Mouse (Mus musculus) limb, embryonic 15.5 days (tissue): Measurements from ENCODE around the gene Tbc1d7. TPM values are rescaled to one million over a fixed set of nuclear protein-coding genes. Genes with fewer than 3 reads are reported as not detected.

Experiments used
- ATAC-seq: fragments of 200-750 bp; cut with Nextera tagmentation; 2 replicates; pipeline ENCODE4 v1.8.0; 2017; ENCODE audit warnings: low read depth, moderate TSS enrichment; ENCODE audit not compliant: insufficient number of reproducible peaks, low FRiP score, low TSS enrichment
- H3K27ac ChIP-seq: fragments of 300-500 bp; sonication (generic); 2 replicates; pipeline ENCODE4 v1.5.1; 2015; ENCODE audit warnings: moderate library complexity, mild to moderate bottlenecking, inconsistent platforms
- H3K27me3 ChIP-seq: fragments of 300-500 bp; sonication (generic); 2 replicates; pipeline ENCODE4 v1.6.1; 2015; ENCODE audit warnings: inconsistent platforms
- H3K36me3 ChIP-seq: fragments of 300-500 bp; sonication (generic); 2 replicates; pipeline ENCODE4 v1.6.1; 2015; ENCODE audit warnings: inconsistent platforms
- H3K4me1 ChIP-seq: fragments of 300-500 bp; sonication (generic); 2 replicates; pipeline ENCODE4 v1.6.1; 2015; ENCODE audit warnings: inconsistent platforms
- H3K4me2 ChIP-seq: fragments of 300-500 bp; sonication (generic); 2 replicates; pipeline ENCODE4 v1.6.1; 2015; ENCODE audit warnings: mild to moderate bottlenecking, inconsistent platforms
- H3K4me3 ChIP-seq: fragments of 300-500 bp; sonication (generic); 2 replicates; pipeline ENCODE4 v1.5.1; 2015; ENCODE audit warnings: mild to moderate bottlenecking, inconsistent platforms
- H3K9ac ChIP-seq: fragments of 300-500 bp; sonication (generic); 2 replicates; pipeline ENCODE4 v1.6.1; 2015; ENCODE audit warnings: inconsistent platforms
- H3K9me3 ChIP-seq: fragments of 300-500 bp; sonication (generic); 2 replicates; pipeline ENCODE4 v1.6.1; 2016; ENCODE audit warnings: inconsistent platforms
- WGBS: fragments of 180-500 bp; shearing (Covaris S2); methylation state at CpG from one replicate; pipeline ENCODE4 v1.1.7; 2015; 5-methylcytosine and 5-hydroxymethylcytosine counted together
- polyA plus RNA-seq: library from polyadenylated mRNA; unstranded; fragments of >200 nt; fragmentation: Nextera tagmentation; extraction: Ambion mirVana; gene quantifications from 2 replicates; pipeline ENCODE4 v1.2.1, GENCODE M21; 2015

The Tbc1d7 gene
- polyA plus RNA-seq, 1 experiment from 2014 or later = 45.8 TPM

DNA sequence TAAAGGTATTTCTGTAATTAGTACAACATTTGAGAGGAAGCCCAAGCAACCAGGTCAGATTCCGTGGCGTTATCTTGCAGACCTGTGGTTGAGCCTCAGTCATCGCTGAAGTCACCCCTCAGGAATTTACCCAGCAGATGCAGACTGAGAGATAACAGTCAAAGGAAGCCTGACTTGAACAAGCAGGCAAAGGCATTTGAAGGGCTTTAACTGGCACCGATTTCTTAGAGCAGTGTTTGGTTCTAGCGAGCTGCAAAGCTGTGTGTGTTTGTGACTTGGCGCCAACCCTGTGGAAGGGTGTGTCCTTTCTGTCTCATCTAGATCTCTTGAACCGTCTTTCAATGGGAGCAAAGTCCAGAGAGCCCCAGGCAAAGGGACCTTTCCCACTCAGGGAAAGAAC lies 22.0 kb upstream of the Tbc1d7 start:
- Histone ChIP-seq H3K27me3 (no peaks in the 10 kb centered on the region), H3K27ac (no peak overlapping the region)
- no peak for ATAC-seq

DNA sequence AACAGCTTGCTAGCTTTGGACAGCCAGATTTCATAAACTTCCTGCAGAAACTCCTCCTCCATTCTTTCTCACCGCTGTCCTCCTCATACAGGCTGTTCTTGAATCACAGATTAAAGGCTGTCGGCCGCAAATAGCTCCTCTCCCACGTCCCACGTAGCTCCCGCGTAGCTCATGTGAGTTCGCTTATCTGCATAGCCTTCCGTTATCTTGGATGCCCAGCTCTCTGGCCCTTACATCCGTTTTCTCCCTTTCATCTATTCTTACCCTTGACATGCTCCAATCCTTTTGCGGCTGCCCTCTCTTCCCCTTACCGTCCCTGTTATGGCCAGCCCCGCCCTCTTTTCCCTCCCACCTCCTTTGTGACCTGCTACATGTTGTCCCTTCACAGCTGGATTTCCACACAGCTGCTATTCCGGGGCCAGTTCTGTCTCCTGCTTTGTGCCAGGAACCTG lies 20.5 kb upstream of the Tbc1d7 start:
- H3K36me3 ChIP-seq = no peaks in the 10 kb centered on the region
- 14% methylated on average over 14 of the region's 14 CpGs for WGBS
- no peaks in the 10 kb centered on the region for H3K9me3 ChIP-seq
- no peak overlapping the region for H3K27ac ChIP-seq
- H3K4me2 ChIP-seq = peak overlapping the region; percentile 29
- H3K9ac ChIP-seq = no peak overlapping the region
- no peak for ATAC-seq
- peak overlapping the region; percentile 10; the same call in 1 of the 2 replicates for H3K4me3 ChIP-seq
- peaks cover 3% of the 10 kb centered on the region; the same call in 1 of the 2 replicates for H3K4me1 ChIP-seq
- H3K27me3 ChIP-seq = no peaks in the 10 kb centered on the region

More for the DNA sequence above, 22.0 kb upstream of the Tbc1d7 start:
- Histone ChIP-seq H3K4me3 (no peak overlapping the region), H3K4me2 (no peak overlapping the region), H3K9me3 (no peaks in the 10 kb centered on the region), H3K4me1 (peaks cover 3% of the 10 kb centered on the region; the same call in 1 of the 2 replicates), H3K9ac (no peak overlapping the region), H3K36me3 (no peaks in the 10 kb centered on the region)
- 42% methylated on average over 7 of the region's 7 CpGs for WGBS

DNA sequence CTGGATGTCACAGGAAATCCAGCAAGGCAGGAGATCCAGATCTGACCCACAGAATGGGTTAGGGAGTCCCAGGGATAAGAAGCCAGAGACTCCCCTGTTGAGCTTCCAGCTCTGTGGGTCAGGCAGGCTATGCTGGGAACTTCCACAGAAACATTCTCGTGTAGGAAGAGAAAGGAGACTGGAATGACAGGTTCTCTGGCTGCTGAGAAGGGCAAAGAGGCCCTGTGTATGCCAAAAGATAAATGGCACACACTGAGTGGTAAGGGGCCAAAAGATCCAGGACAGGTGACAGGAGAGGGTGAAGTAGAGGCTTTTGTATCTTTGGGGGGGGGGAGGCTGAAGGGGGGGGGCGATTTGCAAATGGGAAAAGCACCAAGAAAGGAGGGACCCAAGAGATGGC lies 20.0 kb upstream of the Tbc1d7 start:
- Histone ChIP-seq H3K27me3 (no peaks in the 10 kb centered on the region), H3K4me1 (peaks cover 3% of the 10 kb centered on the region; the same call in 1 of the 2 replicates), H3K9me3 (no peaks in the 10 kb centered on the region), H3K36me3 (no peaks in the 10 kb centered on the region), H3K27ac (no peak overlapping the region), H3K4me2 (peak overlapping the region; percentile 29; the same call in 1 of the 2 replicates), H3K9ac (no peak overlapping the region), H3K4me3 (0 out of 2 replicates have a peak overlapping the region, but pooled peaks have one; percentile 10)
- ATAC-seq = no peak
- 17% methylated on average over 2 of the region's 2 CpGs for WGBS

DNA sequence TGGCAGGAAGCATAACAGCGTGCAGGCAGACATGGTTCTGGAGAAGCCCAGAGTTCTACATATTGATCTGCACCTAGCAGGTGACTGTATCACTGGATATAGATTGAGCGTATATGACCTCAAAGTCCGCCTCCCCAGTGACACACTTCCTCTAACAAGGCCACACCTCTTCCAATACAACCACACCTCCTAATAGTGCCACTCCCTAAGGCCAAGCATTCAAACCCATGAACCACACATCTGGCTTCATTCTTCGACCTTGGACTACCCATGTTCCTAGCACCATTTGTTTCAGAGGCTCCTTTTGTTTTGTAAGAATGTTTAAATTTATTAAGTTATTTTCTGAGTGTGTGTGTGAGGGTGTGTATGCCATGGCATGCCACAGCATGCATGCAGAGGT lies 16.4 kb upstream of the Tbc1d7 start:
- Histone ChIP-seq H3K27ac (no peak overlapping the region), H3K9me3 (no peaks in the 10 kb centered on the region), H3K4me2 (no peak overlapping the region), H3K36me3 (no peaks in the 10 kb centered on the region), H3K9ac (no peak overlapping the region), H3K4me1 (peaks cover 11% of the 10 kb centered on the region), H3K4me3 (no peak overlapping the region), H3K27me3 (no peaks in the 10 kb centered on the region)
- no peak for ATAC-seq
- WGBS = 88% methylated on average over 4 of the region's 4 CpGs

DNA sequence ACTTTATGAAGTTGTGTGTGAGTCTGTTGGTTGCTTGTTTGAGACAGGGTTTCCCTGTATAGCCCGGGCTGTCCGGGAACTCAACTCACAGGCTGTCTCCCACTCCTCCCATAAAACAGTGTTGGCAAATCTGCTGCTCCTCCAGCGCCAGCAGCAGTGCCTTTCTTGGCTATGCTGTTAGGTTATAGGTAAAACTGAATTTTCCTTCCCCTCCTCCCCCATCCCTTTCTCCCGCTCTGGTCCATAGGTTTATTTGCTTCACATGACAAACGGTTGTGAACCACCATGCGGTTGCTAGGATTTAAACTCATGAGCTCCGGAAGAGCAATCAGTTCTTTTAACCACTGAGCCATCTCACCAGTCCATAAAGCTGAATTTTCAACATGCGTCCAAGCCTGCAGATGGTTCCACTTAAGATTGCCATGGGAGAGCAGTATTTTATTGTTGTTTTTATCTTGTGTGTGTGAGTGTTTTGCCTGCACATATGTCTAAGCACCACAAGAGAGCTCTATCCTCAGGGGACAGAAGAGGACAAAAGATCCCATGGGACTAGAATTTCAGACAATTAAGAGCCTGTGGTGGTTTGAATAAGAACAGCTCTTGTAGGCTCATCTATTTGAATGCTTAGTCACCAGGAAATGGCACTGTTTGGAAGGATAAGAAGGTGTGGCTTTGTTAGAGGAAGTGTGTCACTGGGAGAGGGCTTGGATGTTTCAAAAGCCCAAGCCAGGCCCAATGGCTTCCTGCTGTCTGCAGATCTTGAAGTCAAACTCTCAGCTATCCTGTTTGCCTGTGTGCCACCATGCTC lies 12.2 kb upstream of the Tbc1d7 start:
- H3K9ac ChIP-seq = no peak overlapping the region
- ATAC-seq = peak; percentile 73; the same call in 1 of the 2 replicates
- peaks cover 14% of the 10 kb centered on the region for H3K4me1 ChIP-seq
- H3K36me3 ChIP-seq = no peaks in the 10 kb centered on the region
- H3K9me3 ChIP-seq = no peaks in the 10 kb centered on the region
- peak overlapping the region; percentile 75 for H3K27ac ChIP-seq
- peak overlapping the region; percentile 37 for H3K4me3 ChIP-seq
- 25% methylated on average over 8 of the region's 8 CpGs for WGBS
- H3K4me2 ChIP-seq = peak overlapping the region; percentile 43
- H3K27me3 ChIP-seq = no peaks in the 10 kb centered on the region

DNA sequence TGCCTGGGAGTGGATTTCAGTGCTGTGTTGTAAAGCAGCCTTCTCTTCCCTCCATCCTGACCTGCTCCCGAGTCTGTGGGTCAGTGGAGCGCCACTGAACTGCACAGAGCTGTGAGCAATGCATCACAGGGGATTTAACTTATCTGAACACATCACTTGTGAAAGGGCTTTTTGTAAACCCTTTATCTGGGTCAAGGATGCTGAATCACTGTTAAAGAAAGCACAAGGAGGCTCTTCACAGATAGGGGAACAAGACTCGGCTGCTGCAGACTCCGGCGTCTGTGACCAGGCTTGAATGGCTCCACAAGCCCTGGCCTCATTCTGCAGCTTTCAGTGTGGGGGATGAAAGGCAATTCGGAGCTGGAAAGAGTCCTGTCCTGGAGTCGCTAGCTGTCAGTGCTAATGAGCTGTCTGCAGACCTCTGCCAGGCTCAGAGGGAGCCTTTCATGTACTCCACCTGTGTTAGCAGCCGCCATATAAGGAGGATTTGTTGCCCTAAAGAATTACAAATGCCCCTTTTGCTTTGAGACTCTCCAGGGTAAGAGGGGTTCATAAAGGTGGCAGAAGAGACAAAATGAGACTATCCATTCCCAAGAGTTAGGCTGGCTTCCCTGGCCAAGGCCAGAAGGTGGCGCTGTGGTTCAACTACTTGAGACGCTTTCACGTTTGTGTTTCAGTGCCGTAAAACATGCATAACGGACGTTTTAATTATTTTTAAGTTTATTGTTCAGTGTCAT lies 11.3 kb upstream of the Tbc1d7 start:
- H3K27me3 ChIP-seq = no peaks in the 10 kb centered on the region
- peak overlapping the region; percentile 37 for H3K4me3 ChIP-seq
- peak overlapping the region; percentile 43 for H3K4me2 ChIP-seq
- no peak overlapping the region; the same call in 1 of the 2 replicates for H3K9ac ChIP-seq
- ATAC-seq = peak; percentile 10; the same call in 1 of the 2 replicates
- no peaks in the 10 kb centered on the region for H3K9me3 ChIP-seq
- peaks cover 14% of the 10 kb centered on the region for H3K4me1 ChIP-seq
- H3K36me3 ChIP-seq = no peaks in the 10 kb centered on the region
- 8% methylated on average over 14 of the region's 14 CpGs for WGBS
- peak overlapping the region; percentile 75 for H3K27ac ChIP-seq

DNA sequence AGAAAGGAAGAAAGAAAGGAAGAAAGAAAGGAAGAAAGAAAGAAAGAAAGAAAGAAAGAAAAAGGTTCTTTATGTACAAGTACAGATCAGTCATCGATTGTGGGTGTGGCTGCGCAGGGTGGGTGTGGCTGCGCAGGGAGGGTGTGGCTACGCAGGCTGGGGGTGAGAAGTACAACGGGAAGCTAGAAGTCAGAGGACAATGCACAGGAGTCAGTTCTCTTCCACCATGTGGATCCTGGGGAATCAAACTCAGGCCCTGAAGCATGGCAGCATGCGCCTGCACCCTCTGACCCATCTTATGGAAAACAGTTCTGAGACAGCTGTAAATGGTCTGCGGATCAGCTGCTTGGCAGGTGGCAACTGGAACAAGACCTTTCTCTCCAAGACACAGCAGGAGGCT lies 9.8 kb upstream of the Tbc1d7 start:
- Histone ChIP-seq H3K9ac (no peak overlapping the region), H3K27me3 (no peaks in the 10 kb centered on the region), H3K9me3 (no peaks in the 10 kb centered on the region), H3K27ac (no peak overlapping the region), H3K4me2 (no peak overlapping the region), H3K4me1 (peaks cover 14% of the 10 kb centered on the region), H3K36me3 (no peaks in the 10 kb centered on the region), H3K4me3 (no peak overlapping the region)
- WGBS = 52% methylated on average over 7 of the region's 7 CpGs
- ATAC-seq = no peak

DNA sequence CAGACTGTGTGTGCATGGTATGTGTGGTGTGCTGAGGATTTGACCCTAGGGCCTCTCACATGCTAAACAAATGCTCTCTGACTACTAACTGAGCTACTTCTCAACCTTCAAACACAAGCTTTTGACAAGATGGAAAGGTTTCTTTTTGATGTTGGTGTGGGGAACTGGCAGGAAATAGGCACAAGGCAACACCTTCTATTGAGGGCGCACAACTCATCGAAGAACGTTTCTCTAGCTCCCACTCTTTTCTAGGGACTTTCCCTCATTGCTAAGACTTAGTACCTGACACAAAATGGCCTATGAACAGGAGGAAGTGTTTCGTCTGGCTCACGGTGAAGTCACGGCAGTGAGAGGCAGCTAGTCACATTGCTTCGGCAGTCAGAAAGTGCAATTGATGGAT lies 6.0 kb upstream of the Tbc1d7 start:
- peaks cover 3% of the 10 kb centered on the region for H3K4me1 ChIP-seq
- no peak overlapping the region for H3K27ac ChIP-seq
- WGBS = 84% methylated on average over 7 of the region's 7 CpGs
- no peak for ATAC-seq
- H3K27me3 ChIP-seq = no peaks in the 10 kb centered on the region
- no peaks in the 10 kb centered on the region for H3K9me3 ChIP-seq
- no peak overlapping the region for H3K9ac ChIP-seq
- H3K4me2 ChIP-seq = no peak overlapping the region
- H3K36me3 ChIP-seq = no peaks in the 10 kb centered on the region
- no peak overlapping the region for H3K4me3 ChIP-seq

DNA sequence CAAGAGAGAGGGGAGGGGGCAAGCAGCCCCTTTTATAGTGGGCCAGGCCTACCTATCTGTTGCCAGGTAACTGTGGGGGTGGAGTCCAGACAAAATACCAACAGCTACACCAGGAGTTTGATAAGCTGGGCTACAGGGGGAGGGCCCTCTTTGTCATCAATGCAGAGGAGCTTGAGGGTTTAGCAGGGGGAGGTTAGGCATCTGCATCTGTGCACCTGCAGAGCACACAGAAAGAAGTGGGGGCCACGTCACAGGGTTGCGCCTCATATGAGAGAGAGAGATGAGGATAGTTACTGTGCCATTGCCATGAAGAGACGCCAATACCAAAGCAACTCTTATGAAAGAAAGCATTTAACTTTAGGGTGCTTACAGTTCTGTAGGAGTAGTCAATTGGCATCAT lies 5.4 kb upstream of the Tbc1d7 start:
- H3K27me3 ChIP-seq = no peaks in the 10 kb centered on the region
- ATAC-seq = no peak
- no peaks in the 10 kb centered on the region for H3K36me3 ChIP-seq
- no peak overlapping the region for H3K9ac ChIP-seq
- H3K4me3 ChIP-seq = no peak overlapping the region
- 93% methylated on average over 3 of the region's 3 CpGs for WGBS
- H3K4me2 ChIP-seq = no peak overlapping the region
- H3K27ac ChIP-seq = no peak overlapping the region
- peaks cover 7% of the 10 kb centered on the region for H3K4me1 ChIP-seq
- no peaks in the 10 kb centered on the region for H3K9me3 ChIP-seq

DNA sequence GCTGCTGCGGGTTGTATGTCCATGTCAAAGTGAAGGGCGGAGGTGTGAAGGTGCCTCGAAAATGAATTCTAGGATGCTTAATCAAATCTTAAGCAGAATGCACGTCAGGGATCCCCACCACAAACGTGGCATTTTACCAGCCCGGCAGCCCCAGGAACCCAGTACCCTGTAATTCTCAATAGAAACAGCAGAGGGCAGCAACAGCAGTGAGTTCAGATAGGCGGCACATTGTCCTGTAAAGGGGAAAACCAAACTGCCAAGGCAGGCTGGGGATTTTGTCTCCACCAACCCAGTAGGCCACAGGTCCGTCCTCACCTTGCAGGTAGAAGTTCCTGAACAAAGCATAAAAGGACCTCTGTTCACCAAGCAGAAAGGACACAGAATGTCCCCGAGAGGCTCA lies 2.0 kb upstream of the Tbc1d7 start:
- no peak for ATAC-seq

DNA sequence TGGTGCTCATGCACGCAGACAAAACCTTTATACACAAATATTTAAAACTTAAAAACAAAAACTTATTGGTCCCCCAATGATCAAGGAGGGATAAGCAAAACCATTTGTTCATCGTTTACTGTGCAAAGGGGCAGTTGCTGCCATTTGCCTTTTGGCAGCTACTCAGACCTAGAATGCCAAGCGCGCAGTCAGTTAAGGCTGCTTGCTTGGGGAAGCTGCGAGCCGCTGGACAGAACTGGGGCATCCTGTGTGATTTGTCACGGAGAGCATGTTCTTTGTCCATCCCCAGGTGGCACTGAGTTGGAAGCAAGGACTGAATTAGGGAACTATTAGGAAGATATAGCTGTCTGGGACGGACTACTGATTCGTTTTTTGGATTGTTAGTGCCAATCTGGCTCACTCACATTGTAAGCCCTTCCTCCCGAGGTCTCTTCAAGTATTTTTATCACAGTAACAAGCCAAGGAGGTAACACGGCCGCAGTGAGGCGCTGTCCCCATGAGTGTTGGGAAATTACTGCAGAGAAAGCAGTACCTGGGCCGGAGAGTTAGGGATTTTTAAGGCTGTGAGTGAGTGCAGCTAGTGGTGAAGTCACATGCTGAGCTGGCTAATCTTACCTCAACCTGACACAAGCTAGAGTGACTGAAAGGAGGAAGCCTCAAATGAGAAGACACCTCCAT lies 874 bp upstream of the Tbc1d7 start:
- H3K27me3 ChIP-seq = no peaks in the 10 kb centered on the region
- H3K9ac ChIP-seq = no peak overlapping the region; the same call in 1 of the 2 replicates
- H3K4me3 ChIP-seq = peak overlapping the region; percentile 69
- H3K4me2 ChIP-seq = peak overlapping the region; percentile 78
- no peaks in the 10 kb centered on the region for H3K9me3 ChIP-seq
- no peak overlapping the region; the same call in 1 of the 2 replicates for H3K27ac ChIP-seq
- H3K4me1 ChIP-seq = peaks cover 9% of the 10 kb centered on the region
- no peak for ATAC-seq
- WGBS = 38% methylated on average over 14 of the region's 14 CpGs
- peaks cover 10% of the 10 kb centered on the region for H3K36me3 ChIP-seq

More for the DNA sequence above, 2.0 kb upstream of the Tbc1d7 start:
- Histone ChIP-seq H3K9ac (no peak overlapping the region), H3K9me3 (no peaks in the 10 kb centered on the region), H3K27ac (no peak overlapping the region), H3K4me2 (no peak overlapping the region), H3K27me3 (no peaks in the 10 kb centered on the region), H3K4me1 (peaks cover 9% of the 10 kb centered on the region), H3K4me3 (no peak overlapping the region), H3K36me3 (peaks cover 7% of the 10 kb centered on the region)
- WGBS = 14% methylated on average over 9 of the region's 9 CpGs
